Mouse (Mus musculus) myocyte (in vitro differentiated cells): ENCODE measurements around the gene Map4k1. TPM values are rescaled to one million over a fixed set of nuclear protein-coding genes. Genes with fewer than 3 reads are reported as not detected.

ENCODE experiments used
- H3K27me3 ChIP-seq: one replicate; pipeline ENCODE4 v1.6.1; 2011; ENCODE audit not compliant: control insufficient read depth, insufficient read depth, insufficient read length
- H3K36me3 ChIP-seq: one replicate; pipeline ENCODE4 v1.6.1; 2011; ENCODE audit not compliant: control insufficient read depth, insufficient read depth
- H3K4me2 ChIP-seq: one replicate; pipeline ENCODE4 v1.6.1; 2011; ENCODE audit warnings: low read depth, control low read depth
- H3K4me3 ChIP-seq: one replicate; pipeline ENCODE4 v1.5.1; 2011; ENCODE audit warnings: mild to moderate bottlenecking, control low read depth, moderate library complexity
- H3K79me2 ChIP-seq: one replicate; pipeline ENCODE4 v1.6.1; 2011; ENCODE audit not compliant: control insufficient read depth, insufficient read depth
- H3ac ChIP-seq: one replicate; pipeline ENCODE4 v1.6.1; 2011; ENCODE audit not compliant: control insufficient read depth, insufficient read length
- CEBPB ChIP-seq: IDR thresholded peaks from 2 replicates; pipeline ENCODE4 v1.6.1; 2011; ENCODE audit warnings: mild to moderate bottlenecking, moderate library complexity; ENCODE audit not compliant: poor library complexity, insufficient read depth, severe bottlenecking
- E2F4 ChIP-seq: IDR thresholded peaks from one replicate; pipeline ENCODE4 v1.6.1; 2011; ENCODE audit warnings: mild to moderate bottlenecking, control low read depth, moderate library complexity; ENCODE audit not compliant: insufficient read depth
- MAX ChIP-seq: IDR thresholded peaks from one replicate; pipeline ENCODE4 v1.6.1; 2011; ENCODE audit warnings: low read depth, mild to moderate bottlenecking, control low read depth
- MYOD1 ChIP-seq, 3 experiments: IDR thresholded peaks; one replicate each; pipeline ENCODE4 v1.6.1; 2011; ENCODE audit warnings: control low read depth in 2 of 3, low read depth in 2 of 3, mild to moderate bottlenecking in 2 of 3, moderate library complexity in 1 of 3; ENCODE audit not compliant: insufficient read length in 2 of 3, control insufficient read depth in 1 of 3
- MYOG ChIP-seq, 3 experiments: IDR thresholded peaks; one replicate each; pipeline ENCODE4 v1.6.1; 2011; ENCODE audit warnings: control low read depth in 2 of 3, low read depth in 2 of 3, mild to moderate bottlenecking in 2 of 3; ENCODE audit not compliant: insufficient read length in 2 of 3, control insufficient read depth in 1 of 3, insufficient read depth in 1 of 3
- POLR2A ChIP-seq: IDR thresholded peaks from one replicate; pipeline ENCODE4 v1.6.1; 2011; ENCODE audit warnings: low read depth, mild to moderate bottlenecking, control low read depth, moderate library complexity; ENCODE audit not compliant: insufficient read length
- POLR2AphosphoS2 ChIP-seq: IDR thresholded peaks from one replicate; pipeline ENCODE4 v1.6.1; 2011; ENCODE audit warnings: low read depth, control low read depth; ENCODE audit not compliant: insufficient read length
- REST ChIP-seq: IDR thresholded peaks from one replicate; pipeline ENCODE4 v1.6.1; 2011; ENCODE audit warnings: mild to moderate bottlenecking, control low read depth, moderate library complexity; ENCODE audit not compliant: insufficient read depth, insufficient read length
- SRF ChIP-seq: IDR thresholded peaks from one replicate; pipeline ENCODE4 v1.6.1; 2011; ENCODE audit warnings: low read depth; ENCODE audit not compliant: control insufficient read depth, insufficient read length
- TCF12 ChIP-seq: IDR thresholded peaks from one replicate; pipeline ENCODE4 v1.6.1; 2011; ENCODE audit warnings: mild to moderate bottlenecking, control low read depth; ENCODE audit not compliant: poor library complexity, insufficient read depth, severe bottlenecking
- TCF3 ChIP-seq: IDR thresholded peaks from one replicate; pipeline ENCODE4 v1.6.1; 2011; ENCODE audit warnings: low read depth, control low read depth; ENCODE audit not compliant: insufficient read length
- USF1 ChIP-seq: IDR thresholded peaks from one replicate; pipeline ENCODE4 v1.6.1; 2011; ENCODE audit warnings: low read depth, mild to moderate bottlenecking, control low read depth, moderate library complexity
- polyA plus RNA-seq: library from polyadenylated mRNA; unstranded; fragments of >200 nt; fragmentation: generic; extraction: Trizol; gene quantifications from one replicate; pipeline ENCODE4 v1.2.1, GENCODE M21; 2012; ENCODE audit warnings: missing spikeins

The Map4k1 gene
- polyA plus RNA-seq, 1 experiment = 0.18 TPM

DNA sequence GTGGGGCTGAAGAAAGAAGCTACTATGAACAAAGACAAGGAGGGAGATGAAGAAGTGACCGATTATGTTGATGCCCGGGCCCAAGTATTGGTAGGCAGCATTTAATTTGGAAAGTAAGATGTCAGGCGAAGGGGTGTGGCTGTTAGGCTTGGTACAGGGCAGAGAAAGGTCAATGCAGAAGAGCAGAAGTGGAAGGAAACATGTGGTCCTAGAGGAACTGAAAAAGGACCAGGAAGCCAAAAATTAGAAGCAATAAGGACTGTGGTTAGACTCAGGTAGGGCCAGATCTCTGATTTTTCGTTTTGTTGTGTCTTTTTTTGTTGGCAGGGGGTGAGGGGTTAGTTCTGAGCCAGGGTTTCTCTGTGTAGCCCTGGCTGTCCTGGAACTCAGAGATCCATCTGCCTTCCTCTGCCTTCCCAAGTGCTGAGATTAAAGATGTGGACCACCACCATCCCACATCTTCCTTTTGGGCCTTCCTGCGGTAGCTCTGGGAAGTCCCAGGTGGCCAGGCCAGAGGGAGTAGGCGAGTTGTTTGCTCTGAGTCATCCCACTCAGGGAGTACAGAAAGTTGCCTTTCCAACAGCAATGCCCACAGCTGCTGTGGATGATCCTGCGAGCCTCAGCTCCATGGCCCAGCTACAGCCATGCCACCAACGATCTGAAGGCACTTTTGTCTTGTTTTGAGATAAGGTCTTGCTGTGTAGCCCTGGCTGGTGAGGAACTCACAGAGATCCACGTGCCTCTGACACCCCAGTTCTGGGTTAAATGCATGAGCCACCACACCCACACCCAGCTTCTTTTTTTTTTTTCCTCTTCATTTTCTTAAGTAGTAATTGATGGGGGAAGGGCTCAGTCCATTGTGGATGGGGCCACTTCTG is 25.6 kb downstream of the Map4k1 start:
- Histone ChIP-seq H3K4me2 (no peak overlapping the region), H3ac (no peak overlapping the region), H3K36me3 (peaks cover 5% of the 10 kb centered on the region), H3K27me3 (no peaks in the 10 kb centered on the region), H3K4me3 (no peak overlapping the region), H3K79me2 (no peaks in the 10 kb centered on the region)
- no peak for TF ChIP-seq MAX
- no peak for TF ChIP-seq POLR2A
- peak in 1 of 3 experiments; percentile 38 for TF ChIP-seq MYOG (IDR thresholded peaks at IDR 0.05; ENCODE audit: control insufficient read depth in 1 of 3, insufficient read depth in 1 of 3, insufficient read length in 2 of 3, low read depth in 2 of 3)
- peak; percentile 48 for TF ChIP-seq POLR2AphosphoS2
- TF ChIP-seq TCF3 = no peak
- peak in 2 of 3 experiments; percentile 13 to 28 for TF ChIP-seq MYOD1 (IDR thresholded peaks at IDR 0.05; ENCODE audit: control insufficient read depth in 1 of 3, insufficient read length in 2 of 3, low read depth in 2 of 3)
- TF ChIP-seq CEBPB = no peak

DNA sequence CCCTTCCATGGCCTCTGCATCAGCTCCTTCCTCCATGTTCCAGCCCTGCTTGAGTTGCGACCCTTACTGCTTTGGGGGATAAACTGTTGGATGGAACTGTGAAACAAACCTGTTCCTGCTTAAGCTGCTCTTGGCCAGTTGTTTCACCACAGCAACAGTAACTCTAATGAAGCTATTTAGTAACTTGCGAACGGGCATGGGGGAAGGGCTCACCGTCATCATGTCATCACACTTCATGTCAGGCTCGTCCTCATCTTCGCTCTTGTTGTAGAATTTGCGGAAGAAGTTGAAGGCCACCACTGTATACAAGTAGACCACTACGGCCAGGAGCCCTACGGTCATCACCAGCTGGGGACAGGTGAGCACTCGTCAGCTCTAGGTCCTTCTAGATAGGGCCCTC is 26.3 kb downstream of the Map4k1 start:
- TF ChIP-seq CEBPB (no peak), POLR2AphosphoS2 (no peak), REST (no peak), E2F4 (no peak), MYOD1 (IDR thresholded peaks at IDR 0.05; ENCODE audit: control insufficient read depth in 1 of 3, insufficient read length in 2 of 3, low read depth in 2 of 3) (no peak), POLR2A (no peak), SRF (no peak), MYOG (IDR thresholded peaks at IDR 0.05; ENCODE audit: control insufficient read depth in 1 of 3, insufficient read depth in 1 of 3, insufficient read length in 2 of 3, low read depth in 2 of 3) (no peak), MAX (no peak)

DNA sequence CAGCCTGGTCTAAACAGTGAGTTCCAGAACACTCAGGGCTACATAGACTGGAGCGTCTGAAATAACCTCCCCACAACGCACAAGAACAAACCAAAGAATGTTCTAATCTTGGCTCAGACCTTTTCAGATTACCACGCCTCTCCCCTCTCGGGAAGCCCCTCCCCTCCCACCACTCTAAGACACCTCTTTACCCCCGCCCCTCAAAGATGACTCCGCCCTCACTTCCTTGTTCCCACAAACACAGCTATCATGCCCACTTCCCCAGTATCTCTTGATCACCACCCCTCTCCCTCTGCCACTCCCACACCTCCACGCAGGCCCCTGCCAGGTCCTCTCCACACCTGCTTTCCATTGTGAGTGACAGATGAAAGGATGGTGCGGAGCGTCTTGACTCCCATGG is 26.9 kb downstream of the Map4k1 start:
- Histone ChIP-seq H3K27me3 (no peaks in the 10 kb centered on the region), H3ac (no peak overlapping the region), H3K79me2 (no peaks in the 10 kb centered on the region), H3K36me3 (peaks cover 5% of the 10 kb centered on the region), H3K4me3 (no peak overlapping the region), H3K4me2 (no peak overlapping the region)
- TF ChIP-seq MAX (no peak), MYOG (IDR thresholded peaks at IDR 0.05; ENCODE audit: control insufficient read depth in 1 of 3, insufficient read depth in 1 of 3, insufficient read length in 2 of 3, low read depth in 2 of 3) (no peak), SRF (no peak), POLR2A (no peak), POLR2AphosphoS2 (no peak)

More for the DNA sequence above, 26.3 kb downstream of the Map4k1 start:
- peaks cover 5% of the 10 kb centered on the region for H3K36me3 ChIP-seq
- no peak overlapping the region for H3ac ChIP-seq
- H3K4me3 ChIP-seq = no peak overlapping the region
- H3K79me2 ChIP-seq = no peaks in the 10 kb centered on the region
- no peaks in the 10 kb centered on the region for H3K27me3 ChIP-seq
- no peak overlapping the region for H3K4me2 ChIP-seq

DNA sequence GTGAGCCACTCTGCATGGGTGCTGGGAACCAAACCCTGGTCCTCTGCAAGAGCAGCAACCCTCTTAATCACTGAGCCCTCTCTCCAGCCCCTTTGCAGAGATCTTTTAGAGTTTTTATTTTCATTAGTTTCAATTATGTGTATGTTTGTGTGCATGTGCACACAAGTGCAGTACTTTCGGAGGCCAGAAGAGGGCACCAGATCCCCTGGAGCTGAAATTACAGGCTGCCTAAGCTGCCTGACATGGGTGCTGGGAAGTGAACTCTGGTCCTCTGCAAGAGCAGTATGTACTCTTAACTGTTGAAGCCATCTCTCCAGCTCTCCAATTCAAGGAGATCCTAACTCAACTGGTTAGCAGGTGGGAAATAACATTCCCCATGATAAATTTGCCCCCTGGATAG is 33.1 kb downstream of the Map4k1 start:
- peaks cover 3% of the 10 kb centered on the region for H3K36me3 ChIP-seq
- TF ChIP-seq E2F4 = no peak
- no peak for TF ChIP-seq POLR2AphosphoS2
- H3K4me2 ChIP-seq = no peak overlapping the region
- no peaks in the 10 kb centered on the region for H3K79me2 ChIP-seq
- no peak overlapping the region for H3K4me3 ChIP-seq
- H3K27me3 ChIP-seq = no peaks in the 10 kb centered on the region
- no peak overlapping the region for H3ac ChIP-seq

DNA sequence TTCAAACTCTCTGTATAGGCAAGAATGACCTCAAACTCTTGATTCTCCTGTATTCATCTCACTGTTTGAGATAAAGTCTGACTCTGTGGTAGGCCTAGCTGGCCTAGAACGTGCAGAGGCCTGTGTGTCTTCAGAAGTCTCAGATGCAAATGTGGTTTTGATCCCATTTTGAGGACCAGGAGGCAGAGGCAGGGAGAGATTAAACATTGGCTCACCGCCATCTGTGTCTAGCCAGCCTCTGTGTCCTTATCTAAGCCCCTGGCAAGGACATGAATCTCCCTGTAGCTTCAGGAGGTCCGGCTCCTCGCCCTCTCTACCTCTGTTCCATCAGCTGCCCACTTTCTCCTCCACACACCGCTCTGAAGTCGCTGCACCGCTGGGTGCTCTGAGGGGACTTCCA is 34.6 kb downstream of the Map4k1 start:
- Histone ChIP-seq H3ac (no peak overlapping the region), H3K36me3 (peaks cover 6% of the 10 kb centered on the region), H3K79me2 (no peaks in the 10 kb centered on the region), H3K4me2 (no peak overlapping the region), H3K4me3 (no peak overlapping the region), H3K27me3 (no peaks in the 10 kb centered on the region)
- no peak for TF ChIP-seq E2F4
- TF ChIP-seq POLR2A = no peak
- no peak for TF ChIP-seq SRF
- TF ChIP-seq POLR2AphosphoS2 = no peak
- no peak for TF ChIP-seq TCF12
- no peak for TF ChIP-seq TCF3
- TF ChIP-seq MAX = no peak
- no peak for TF ChIP-seq MYOG (IDR thresholded peaks at IDR 0.05; ENCODE audit: control insufficient read depth in 1 of 3, insufficient read depth in 1 of 3, insufficient read length in 2 of 3, low read depth in 2 of 3)
- no peak for TF ChIP-seq CEBPB
- no peak for TF ChIP-seq USF1
- no peak for TF ChIP-seq REST
- no peak for TF ChIP-seq MYOD1 (IDR thresholded peaks at IDR 0.05; ENCODE audit: control insufficient read depth in 1 of 3, insufficient read length in 2 of 3, low read depth in 2 of 3)
